Mouse (Mus musculus): ENCODE measurements around the gene Ctbp2. TPM values are rescaled to one million over a fixed set of nuclear protein-coding genes. Genes with fewer than 3 reads are reported as not detected.
A peak's percentile ranks its signal among the peaks of the same experiment; 100 is the strongest.

Gene Ctbp2
- polyA plus RNA-seq, 1 experiment from 2014 or later: 45.6 TPM

GRCm38 (mm10) chr7:133013923-133014322, 110.2 kb downstream of the Ctbp2 start:
- no peak for DNase-seq (ENCODE audit: low spot score)
- H3K4me3 ChIP-seq (ENCODE audit: low read depth, low read length): no peak overlapping the region

GRCm38 (mm10) chr7:133012637-133013366, 111.4 kb downstream of the Ctbp2 start:
- ATAC-seq (no peak), DNase-seq (ENCODE audit: low spot score) (peak; percentile 39)
- Histone ChIP-seq H3K27ac (ENCODE audit: low read length) (no peak overlapping the region), H3K4me2 (replicated peaks; ENCODE audit: low read depth, low read length) (no peak overlapping the region), H3K4me3 (ENCODE audit: low read depth, low read length) (no peak overlapping the region), H3K4me1 (ENCODE audit: insufficient read depth, low read depth, low read length) (peaks cover 3% of the 10 kb centered on the region; the same call in 1 of the 2 replicates), H3K9me3 (ENCODE audit: low read length) (no peaks in the 10 kb centered on the region), H3K9ac (replicated peaks; ENCODE audit: low read depth) (no peak overlapping the region), H3K36me3 (ENCODE audit: insufficient read depth, low read length) (peaks cover 3% of the 10 kb centered on the region; the same call in 1 of the 2 replicates), H3K27me3 (replicated peaks; ENCODE audit: insufficient read depth, low read length) (no peaks in the 10 kb centered on the region)
- TF ChIP-seq EP300 (IDR thresholded peaks at IDR 0.05) (no peak), CTCF (IDR thresholded peaks at IDR 0.05) (no peak)
- 48% methylated on average over 14 of the region's 14 CpGs for WGBS

More at GRCm38 (mm10) chr7:133013923-133014322, 110.2 kb downstream of the Ctbp2 start:
- ATAC-seq: no peak
- TF ChIP-seq EP300 (IDR thresholded peaks at IDR 0.05): no peak
- no peak for TF ChIP-seq CTCF (IDR thresholded peaks at IDR 0.05)
- no peak overlapping the region for H3K9ac ChIP-seq (replicated peaks; ENCODE audit: low read depth)
- H3K4me2 ChIP-seq (replicated peaks; ENCODE audit: low read depth, low read length): no peak overlapping the region
- H3K36me3 ChIP-seq (ENCODE audit: insufficient read depth, low read length): peaks cover 3% of the 10 kb centered on the region; the same call in 1 of the 2 replicates
- peaks cover 3% of the 10 kb centered on the region; the same call in 1 of the 2 replicates for H3K4me1 ChIP-seq (ENCODE audit: insufficient read depth, low read depth, low read length)
- no peaks in the 10 kb centered on the region for H3K27me3 ChIP-seq (replicated peaks; ENCODE audit: insufficient read depth, low read length)
- no peaks in the 10 kb centered on the region for H3K9me3 ChIP-seq (ENCODE audit: low read length)
- H3K27ac ChIP-seq (ENCODE audit: low read length): no peak overlapping the region
- 89% methylated on average over 10 of the region's 10 CpGs for WGBS

- Histone ChIP-seq H3K4me2 (replicated peaks; ENCODE audit: low read depth, low read length) (no peak overlapping the region), H3K27ac (ENCODE audit: low read length) (no peak overlapping the region), H3K27me3 (replicated peaks; ENCODE audit: insufficient read depth, low read length) (no peaks in the 10 kb centered on the region), H3K4me1 (ENCODE audit: insufficient read depth, low read depth, low read length) (peaks cover 3% of the 10 kb centered on the region; the same call in 1 of the 2 replicates), H3K9ac (replicated peaks; ENCODE audit: low read depth) (no peak overlapping the region), H3K9me3 (ENCODE audit: low read length) (no peaks in the 10 kb centered on the region), H3K36me3 (ENCODE audit: insufficient read depth, low read length) (peaks cover 3% of the 10 kb centered on the region; the same call in 1 of the 2 replicates), H3K4me3 (ENCODE audit: low read depth, low read length) (no peak overlapping the region)
- no peak for TF ChIP-seq EP300 (IDR thresholded peaks at IDR 0.05)
- no peak for TF ChIP-seq CTCF (IDR thresholded peaks at IDR 0.05)
- ATAC-seq: no peak
- DNase-seq (ENCODE audit: low spot score): peak; percentile 19
- WGBS: 38% methylated on average over 4 of the region's 4 CpGs
Measured at GRCm38 (mm10) chr7:133011611-133012010, 112.5 kb downstream of the Ctbp2 start.

- H3K4me2 ChIP-seq (replicated peaks; ENCODE audit: low read depth, low read length): no peak overlapping the region
- no peak overlapping the region for H3K9ac ChIP-seq (replicated peaks; ENCODE audit: low read depth)
- peak; percentile 32; the same call in 1 of the 2 replicates for ATAC-seq
Measured at GRCm38 (mm10) chr7:133011191-133011590, 113.0 kb downstream of the Ctbp2 start.

GRCm38 (mm10) chr7:133010477-133010876, 113.7 kb downstream of the Ctbp2 start:
- DNase-seq (ENCODE audit: low spot score): no peak

More at GRCm38 (mm10) chr7:133011191-133011590, 113.0 kb downstream of the Ctbp2 start:
- DNase-seq (ENCODE audit: low spot score): peak; percentile 38
- WGBS: 33% methylated on average over 5 of the region's 5 CpGs
- Histone ChIP-seq H3K36me3 (ENCODE audit: insufficient read depth, low read length) (peaks cover 3% of the 10 kb centered on the region; the same call in 1 of the 2 replicates), H3K4me3 (ENCODE audit: low read depth, low read length) (no peak overlapping the region), H3K27me3 (replicated peaks; ENCODE audit: insufficient read depth, low read length) (no peaks in the 10 kb centered on the region), H3K4me1 (ENCODE audit: insufficient read depth, low read depth, low read length) (peaks cover 3% of the 10 kb centered on the region; the same call in 1 of the 2 replicates), H3K9me3 (ENCODE audit: low read length) (no peaks in the 10 kb centered on the region), H3K27ac (ENCODE audit: low read length) (no peak overlapping the region)
- TF ChIP-seq EP300 (IDR thresholded peaks at IDR 0.05) (no peak), CTCF (IDR thresholded peaks at IDR 0.05) (no peak)

GRCm38 (mm10) chr7:133009676-133010075, 114.5 kb downstream of the Ctbp2 start:
- no peak overlapping the region for H3K27ac ChIP-seq (ENCODE audit: low read length)
- no peaks in the 10 kb centered on the region for H3K27me3 ChIP-seq (replicated peaks; ENCODE audit: insufficient read depth, low read length)
- no peak overlapping the region for H3K4me3 ChIP-seq (ENCODE audit: low read depth, low read length)
- peaks cover 3% of the 10 kb centered on the region; the same call in 1 of the 2 replicates for H3K36me3 ChIP-seq (ENCODE audit: insufficient read depth, low read length)
- WGBS: 68% methylated on average over 8 of the region's 8 CpGs
- TF ChIP-seq EP300 (IDR thresholded peaks at IDR 0.05) (no peak), CTCF (IDR thresholded peaks at IDR 0.05) (no peak)
- H3K4me2 ChIP-seq (replicated peaks; ENCODE audit: low read depth, low read length): no peak overlapping the region
- H3K9me3 ChIP-seq (ENCODE audit: low read length): no peaks in the 10 kb centered on the region
- DNase-seq (ENCODE audit: low spot score) (no peak), ATAC-seq (no peak)
- peaks cover 3% of the 10 kb centered on the region; the same call in 1 of the 2 replicates for H3K4me1 ChIP-seq (ENCODE audit: insufficient read depth, low read depth, low read length)
- H3K9ac ChIP-seq (replicated peaks; ENCODE audit: low read depth): no peak overlapping the region

More at GRCm38 (mm10) chr7:133010477-133010876, 113.7 kb downstream of the Ctbp2 start:
- Histone ChIP-seq H3K4me1 (ENCODE audit: insufficient read depth, low read depth, low read length) (peaks cover 3% of the 10 kb centered on the region; the same call in 1 of the 2 replicates), H3K9ac (replicated peaks; ENCODE audit: low read depth) (no peak overlapping the region), H3K4me2 (replicated peaks; ENCODE audit: low read depth, low read length) (no peak overlapping the region), H3K9me3 (ENCODE audit: low read length) (no peaks in the 10 kb centered on the region), H3K36me3 (ENCODE audit: insufficient read depth, low read length) (peaks cover 3% of the 10 kb centered on the region; the same call in 1 of the 2 replicates), H3K27ac (ENCODE audit: low read length) (no peak overlapping the region), H3K27me3 (replicated peaks; ENCODE audit: insufficient read depth, low read length) (no peaks in the 10 kb centered on the region), H3K4me3 (ENCODE audit: low read depth, low read length) (no peak overlapping the region)
- 73% methylated on average over 3 of the region's 3 CpGs for WGBS
- no peak for ATAC-seq
- no peak for TF ChIP-seq CTCF (IDR thresholded peaks at IDR 0.05)
- TF ChIP-seq EP300 (IDR thresholded peaks at IDR 0.05): no peak
